Mouse (Mus musculus) retina, embryonic 14.5 days (tissue): Measurements from ENCODE around the gene Hspa4.
"Not testable (repeated sequence)": the region's sequence is repeated elsewhere in the genome, so short reads cannot be mapped to it uniquely, and the experiment has no call there.

ENCODE experiments used
- DNase-seq: peaks from one replicate; pipeline ENCODE4 v3.0.0-alpha.2; 2015; ENCODE audit warnings: low spot score

The Hspa4 gene

GRCm38 (mm10) chr11:53300330-53301166 is at the start of gene Hspa4:
TSS of gene Hspa4 (minus strand) at chr11:53300457.
- peak; percentile 99 for DNase-seq

- no peak for DNase-seq
These were observed 45.5 kb upstream of the Hspa4 start for GRCm38 (mm10) chr11:53345738-53346137.

- DNase-seq, result no peak
These were observed 45.1 kb upstream of the Hspa4 start for GRCm38 (mm10) chr11:53345328-53345727.

- no peak for DNase-seq
These were observed 42.5 kb upstream of the Hspa4 start for GRCm38 (mm10) chr11:53342711-53343110.

- not testable (repeated sequence) for DNase-seq
These were observed 40.8 kb upstream of the Hspa4 start for GRCm38 (mm10) chr11:53341019-53341418.

- DNase-seq, result no peak
These were observed 37.4 kb upstream of the Hspa4 start for GRCm38 (mm10) chr11:53337684-53338083.

- DNase-seq, result no peak
These were observed 36.7 kb upstream of the Hspa4 start for GRCm38 (mm10) chr11:53336924-53337323.

- DNase-seq, result no peak
These were observed 35.9 kb upstream of the Hspa4 start for GRCm38 (mm10) chr11:53336182-53336571.

GRCm38 (mm10) chr11:53335505-53336181 is 35.4 kb upstream of the Hspa4 start:
- DNase-seq, result no peak

GRCm38 (mm10) chr11:53332076-53332680 is 31.9 kb upstream of the Hspa4 start:
- no peak for DNase-seq

- DNase-seq, result no peak
These were observed 30.9 kb upstream of the Hspa4 start for GRCm38 (mm10) chr11:53331121-53331520.

GRCm38 (mm10) chr11:53330325-53330724 is 30.1 kb upstream of the Hspa4 start:
- no peak for DNase-seq

- DNase-seq, result peak; percentile 95
These were observed 24.3 kb upstream of the Hspa4 start, which contains the start of gene Zcchc10 for GRCm38 (mm10) chr11:53324512-53324968. TSS of gene Zcchc10 (plus strand) at chr11:53324679.

- DNase-seq, result not testable (repeated sequence)
These were observed 19.6 kb upstream of the Hspa4 start for GRCm38 (mm10) chr11:53319867-53320266.

GRCm38 (mm10) chr11:53318568-53318967 is 18.3 kb upstream of the Hspa4 start:
- not testable (repeated sequence) for DNase-seq

GRCm38 (mm10) chr11:53318041-53318440 is 17.8 kb upstream of the Hspa4 start:
- DNase-seq, result no peak

GRCm38 (mm10) chr11:53316996-53317395 is 16.7 kb upstream of the Hspa4 start:
- DNase-seq, result no peak

- DNase-seq, result no peak
These were observed 14.5 kb upstream of the Hspa4 start for GRCm38 (mm10) chr11:53314770-53315173.

- not testable (repeated sequence) for DNase-seq
These were observed 12.6 kb upstream of the Hspa4 start for GRCm38 (mm10) chr11:53312823-53313222.

- no peak for DNase-seq
These were observed 11.1 kb upstream of the Hspa4 start for GRCm38 (mm10) chr11:53311385-53311784.

- no peak for DNase-seq
These were observed 8.6 kb upstream of the Hspa4 start for GRCm38 (mm10) chr11:53308884-53309310.

- DNase-seq, result no peak
These were observed 8.1 kb upstream of the Hspa4 start for GRCm38 (mm10) chr11:53308251-53308864.
